Mouse (Mus musculus): ENCODE data around the gene Olfr104-ps. TPM values are rescaled to one million over a fixed set of nuclear protein-coding genes. Genes with fewer than 3 reads are reported as not detected.

Gene Olfr104-ps
- not detected in 2 replicates for polyA plus RNA-seq (2015; fragmentation: Nextera tagmentation; extraction: Ambion mirVana)

GRCm38 (mm10) chr17:37359282-37359681, at the start of gene Olfr104-ps:
Gene Olfr104-ps, plus strand, starts transcription at chr17:37359582.
- no peak for ATAC-seq (replicated peaks; ENCODE audit: low FRiP score)
- no peaks in the 10 kb centered on the region for H3K4me1 ChIP-seq
- H3K4me2 ChIP-seq = no peak within 1 kb of the TSS
- no peaks in the 10 kb centered on the region for H3K27me3 ChIP-seq
- no peak within 1 kb of the TSS for H3K4me3 ChIP-seq (replicated peaks)
- H3K27ac ChIP-seq = no peak within 1 kb of the TSS
- no peaks in the 10 kb centered on the region for H3K36me3 ChIP-seq
- no peak within 1 kb of the TSS for H3K9ac ChIP-seq
- H3K9me3 ChIP-seq (replicated peaks) = no peaks in the 10 kb centered on the region

DNA sequence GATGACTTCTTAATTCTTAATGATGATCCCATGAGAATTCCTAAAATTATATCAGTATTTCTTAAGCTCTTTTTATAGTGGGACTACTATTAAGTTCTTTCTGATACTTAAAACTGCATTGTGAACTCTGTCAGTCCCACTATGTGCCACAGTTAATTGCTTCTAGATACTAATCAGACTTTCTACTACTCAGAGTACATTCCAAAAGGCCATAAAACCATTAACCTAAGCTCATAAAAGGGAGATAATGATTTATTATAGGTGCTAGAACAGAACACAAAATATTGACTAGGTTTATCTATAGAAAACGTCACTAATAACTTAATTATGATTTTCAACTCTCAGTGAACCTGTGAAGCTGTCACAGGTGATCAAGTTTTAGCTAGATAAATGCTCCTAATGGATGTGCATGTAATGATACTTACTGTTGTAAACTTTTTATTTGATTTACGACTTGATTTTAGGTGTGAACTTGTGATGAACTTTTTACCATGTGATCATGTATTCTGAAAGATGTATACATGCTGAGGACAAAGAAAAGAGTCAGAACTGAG, 49.2 kb upstream of the Olfr104-ps start:
- no peak overlapping the region for H3K4me2 ChIP-seq
- WGBS = 40% methylated on average over 2 of the region's 2 CpGs
- ATAC-seq (replicated peaks; ENCODE audit: low FRiP score) = no peak
- H3K27ac ChIP-seq = no peak overlapping the region
- no peaks in the 10 kb centered on the region for H3K9me3 ChIP-seq (replicated peaks)
- H3K9ac ChIP-seq = no peak overlapping the region
- H3K4me1 ChIP-seq = no peaks in the 10 kb centered on the region
- no peaks in the 10 kb centered on the region for H3K27me3 ChIP-seq
- no peaks in the 10 kb centered on the region for H3K36me3 ChIP-seq
- H3K4me3 ChIP-seq (replicated peaks) = no peak overlapping the region

- Histone ChIP-seq H3K4me1 (no peaks in the 10 kb centered on the region), H3K36me3 (no peaks in the 10 kb centered on the region), H3K9me3 (replicated peaks) (no peaks in the 10 kb centered on the region; the same call in 1 of the 2 replicates), H3K9ac (no peak within 1 kb of the TSS), H3K27ac (no peak within 1 kb of the TSS), H3K27me3 (no peaks in the 10 kb centered on the region), H3K4me3 (replicated peaks) (no peak within 1 kb of the TSS), H3K4me2 (no peak within 1 kb of the TSS)
- no peak for ATAC-seq (replicated peaks; ENCODE audit: low FRiP score)
Observed at GRCm38 (mm10) chr17:37316954-37317353, 42.4 kb upstream of the Olfr104-ps start, which contains the start of gene Olfr102. Gene Olfr102, minus strand, starts transcription at chr17:37317054.

- Histone ChIP-seq H3K4me1 (no peaks in the 10 kb centered on the region), H3K4me2 (no peak within 1 kb of the TSS), H3K36me3 (no peaks in the 10 kb centered on the region), H3K27me3 (no peaks in the 10 kb centered on the region), H3K27ac (no peak within 1 kb of the TSS), H3K9me3 (replicated peaks) (no peaks in the 10 kb centered on the region), H3K4me3 (replicated peaks) (no peak within 1 kb of the TSS), H3K9ac (no peak within 1 kb of the TSS)
- 84% methylated on average over 2 of the region's 2 CpGs for WGBS
- no peak for ATAC-seq (replicated peaks; ENCODE audit: low FRiP score)
Observed at GRCm38 (mm10) chr17:37339598-37339997, 19.8 kb upstream of the Olfr104-ps start, which contains the start of gene Olfr103. Gene Olfr103, minus strand, starts transcription at chr17:37339698.

DNA sequence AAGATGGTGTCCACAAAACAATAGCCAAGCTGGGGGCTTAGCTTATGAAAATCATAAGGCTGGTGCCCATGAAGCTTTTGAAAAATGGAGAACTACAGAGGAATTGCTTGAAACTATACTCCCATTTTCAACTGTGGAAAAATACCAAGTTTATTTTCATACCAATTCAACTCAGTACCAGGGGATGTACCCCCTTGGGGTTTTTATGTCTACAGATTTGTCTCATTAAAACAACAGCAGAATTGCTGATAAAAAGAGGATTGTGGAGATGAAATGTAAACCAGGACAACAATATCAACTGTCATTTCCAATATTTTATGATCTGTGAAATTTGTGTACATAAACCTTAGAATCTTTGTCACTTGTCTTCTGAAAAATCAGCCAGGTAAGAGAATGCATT, 19.4 kb downstream of the Olfr104-ps start, which contains the start of gene Olfr105-ps:
Gene Olfr105-ps, plus strand, starts transcription at position 301 of the 400 bp plus-strand sequence.
- no peak for ATAC-seq (replicated peaks; ENCODE audit: low FRiP score)
- H3K9me3 ChIP-seq (replicated peaks) = no peaks in the 10 kb centered on the region
- H3K36me3 ChIP-seq = no peaks in the 10 kb centered on the region
- no peaks in the 10 kb centered on the region for H3K4me1 ChIP-seq
- no peak within 1 kb of the TSS for H3K4me3 ChIP-seq (replicated peaks)
- H3K27ac ChIP-seq = no peak within 1 kb of the TSS
- H3K27me3 ChIP-seq = no peaks in the 10 kb centered on the region
- no peak within 1 kb of the TSS for H3K9ac ChIP-seq
- H3K4me2 ChIP-seq = no peak within 1 kb of the TSS

DNA sequence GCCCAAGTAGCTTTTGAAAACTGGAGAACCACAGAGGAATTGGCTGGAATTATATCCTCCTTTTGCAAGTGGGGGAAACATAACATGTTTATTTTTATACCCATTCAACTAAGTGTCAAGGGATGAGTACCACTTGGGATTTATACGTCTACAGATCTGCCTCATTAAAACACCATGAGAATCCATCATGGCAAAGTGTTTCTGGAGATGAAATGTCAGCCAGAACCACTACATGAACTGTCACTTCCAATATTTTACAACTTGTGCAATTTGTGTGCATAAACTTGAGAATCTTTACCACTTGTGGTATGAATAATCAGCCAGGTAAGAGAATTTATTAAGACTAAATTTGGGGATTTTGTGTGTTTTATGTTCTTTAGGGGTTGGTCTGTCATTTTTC, 30.7 kb downstream of the Olfr104-ps start, which contains the start of gene Olfr106-ps:
Gene Olfr106-ps, plus strand, starts transcription at position 301 of the 400 bp plus-strand sequence.
- no peak within 1 kb of the TSS for H3K9ac ChIP-seq
- no peak within 1 kb of the TSS for H3K27ac ChIP-seq
- 72% methylated on average over 1 of the region's 1 CpGs for WGBS
- H3K4me3 ChIP-seq (replicated peaks) = no peak within 1 kb of the TSS
- ATAC-seq (replicated peaks; ENCODE audit: low FRiP score) = no peak
- H3K4me1 ChIP-seq = no peaks in the 10 kb centered on the region
- no peaks in the 10 kb centered on the region for H3K36me3 ChIP-seq
- H3K4me2 ChIP-seq = no peak within 1 kb of the TSS
- H3K27me3 ChIP-seq = no peaks in the 10 kb centered on the region
- H3K9me3 ChIP-seq (replicated peaks) = no peaks in the 10 kb centered on the region

- H3K9ac ChIP-seq = no peak within 1 kb of the TSS
- no peaks in the 10 kb centered on the region for H3K4me1 ChIP-seq
- no peaks in the 10 kb centered on the region for H3K36me3 ChIP-seq
- no peak within 1 kb of the TSS for H3K4me2 ChIP-seq
- no peak within 1 kb of the TSS for H3K27ac ChIP-seq
- WGBS = 78% methylated on average over 3 of the region's 3 CpGs
- H3K9me3 ChIP-seq (replicated peaks) = no peaks in the 10 kb centered on the region
- ATAC-seq (replicated peaks; ENCODE audit: low FRiP score) = no peak
- no peaks in the 10 kb centered on the region for H3K27me3 ChIP-seq
- H3K4me3 ChIP-seq (replicated peaks) = no peak within 1 kb of the TSS
Observed at GRCm38 (mm10) chr17:37398926-37399325, 39.5 kb downstream of the Olfr104-ps start, which contains the start of gene Olfr107. Gene Olfr107, plus strand, starts transcription at chr17:37399226.

GRCm38 (mm10) chr17:37413380-37413779, 54.0 kb downstream of the Olfr104-ps start:
- no peaks in the 10 kb centered on the region for H3K36me3 ChIP-seq
- ATAC-seq (replicated peaks; ENCODE audit: low FRiP score) = no peak
- no peaks in the 10 kb centered on the region for H3K4me1 ChIP-seq
- no peaks in the 10 kb centered on the region for H3K9me3 ChIP-seq (replicated peaks)
- H3K27ac ChIP-seq = no peak overlapping the region
- H3K4me2 ChIP-seq = no peak overlapping the region
- no peaks in the 10 kb centered on the region for H3K27me3 ChIP-seq
- no peak overlapping the region for H3K9ac ChIP-seq
- no peak overlapping the region for H3K4me3 ChIP-seq (replicated peaks)

Other genes starting within 250 kb of the Olfr104-ps start
- not detected in 2 replicates for gene Olfr92, start 239.5 kb upstream of the Olfr104-ps start, polyA plus RNA-seq (2015; fragmentation: Nextera tagmentation; extraction: Ambion mirVana)
- gene Olfr93, start 198.1 kb upstream of the Olfr104-ps start, polyA plus RNA-seq (2015; fragmentation: Nextera tagmentation; extraction: Ambion mirVana) = not detected in 2 replicates
- gene Ubd, start 165.7 kb upstream of the Olfr104-ps start, polyA plus RNA-seq (2015; fragmentation: Nextera tagmentation; extraction: Ambion mirVana) = not detected in 2 replicates
- gene Olfr94, start 158.6 kb upstream of the Olfr104-ps start, polyA plus RNA-seq (2015; fragmentation: Nextera tagmentation; extraction: Ambion mirVana) = not detected in 2 replicates
- gene Olfr95, start 146.5 kb upstream of the Olfr104-ps start, polyA plus RNA-seq (2015; fragmentation: Nextera tagmentation; extraction: Ambion mirVana) = not detected in 2 replicates
- gene Olfr96, start 139.4 kb upstream of the Olfr104-ps start, polyA plus RNA-seq (2015; fragmentation: Nextera tagmentation; extraction: Ambion mirVana) = not detected in 2 replicates
- gene Olfr97, start 122.3 kb upstream of the Olfr104-ps start, polyA plus RNA-seq (2015; fragmentation: Nextera tagmentation; extraction: Ambion mirVana) = not detected in 2 replicates
- not detected in 2 replicates for gene Olfr98, start 95.8 kb upstream of the Olfr104-ps start, polyA plus RNA-seq (2015; fragmentation: Nextera tagmentation; extraction: Ambion mirVana)
- 1.5 and 1.8 TPM in 2 replicates for gene H2-M3, start 89.4 kb upstream of the Olfr104-ps start, polyA plus RNA-seq (2015; fragmentation: Nextera tagmentation; extraction: Ambion mirVana)
- not detected in 2 replicates for gene Olfr99, start 76.1 kb upstream of the Olfr104-ps start, polyA plus RNA-seq (2015; fragmentation: Nextera tagmentation; extraction: Ambion mirVana)
- not detected in 2 replicates for gene Olfr101, start 55.3 kb upstream of the Olfr104-ps start, polyA plus RNA-seq (2015; fragmentation: Nextera tagmentation; extraction: Ambion mirVana)
- not detected in 2 replicates for gene Olfr102, start 42.5 kb upstream of the Olfr104-ps start, polyA plus RNA-seq (2015; fragmentation: Nextera tagmentation; extraction: Ambion mirVana)
- gene Olfr103, start 19.9 kb upstream of the Olfr104-ps start, polyA plus RNA-seq (2015; fragmentation: Nextera tagmentation; extraction: Ambion mirVana) = not detected in 2 replicates
- not detected in 2 replicates for gene Olfr105-ps, start 19.5 kb downstream of the Olfr104-ps start, polyA plus RNA-seq (2015; fragmentation: Nextera tagmentation; extraction: Ambion mirVana)
- not detected in 2 replicates for gene Olfr106-ps, start 30.8 kb downstream of the Olfr104-ps start, polyA plus RNA-seq (2015; fragmentation: Nextera tagmentation; extraction: Ambion mirVana)
- gene Olfr107, start 39.6 kb downstream of the Olfr104-ps start, polyA plus RNA-seq (2015; fragmentation: Nextera tagmentation; extraction: Ambion mirVana) = not detected in 2 replicates
- not detected in 2 replicates for gene Olfr108, start 85.9 kb downstream of the Olfr104-ps start, polyA plus RNA-seq (2015; fragmentation: Nextera tagmentation; extraction: Ambion mirVana)
- gene Olfr109, start 99.3 kb downstream of the Olfr104-ps start, polyA plus RNA-seq (2015; fragmentation: Nextera tagmentation; extraction: Ambion mirVana) = not detected in 2 replicates
- not detected in 2 replicates for gene H2-M2, start 124.0 kb downstream of the Olfr104-ps start, polyA plus RNA-seq (2015; fragmentation: Nextera tagmentation; extraction: Ambion mirVana)
- gene Olfr110, start 132.9 kb downstream of the Olfr104-ps start, polyA plus RNA-seq (2015; fragmentation: Nextera tagmentation; extraction: Ambion mirVana) = not detected in 2 replicates
- not detected in 2 replicates for gene Olfr111, start 148.4 kb downstream of the Olfr104-ps start, polyA plus RNA-seq (2015; fragmentation: Nextera tagmentation; extraction: Ambion mirVana)
- gene Olfr112, start 209.9 kb downstream of the Olfr104-ps start, polyA plus RNA-seq (2015; fragmentation: Nextera tagmentation; extraction: Ambion mirVana) = not detected in 2 replicates
- gene Olfr113, start 218.1 kb downstream of the Olfr104-ps start, polyA plus RNA-seq (2015; fragmentation: Nextera tagmentation; extraction: Ambion mirVana) = not detected in 2 replicates
- not detected in 2 replicates for gene Olfr114, start 233.2 kb downstream of the Olfr104-ps start, polyA plus RNA-seq (2015; fragmentation: Nextera tagmentation; extraction: Ambion mirVana)

Data from kidney, embryonic 15.5 days (tissue).